Mouse (Mus musculus): ENCODE data around the gene Smim4. TPM values are rescaled to one million over a fixed set of nuclear protein-coding genes. Genes with fewer than 3 reads are reported as not detected.

Gene Smim4
- polyA plus RNA-seq, 1 experiment, result 17.1 TPM

- Histone ChIP-seq H3K9ac (ENCODE audit: low read depth, poor library complexity, severe bottlenecking) (no peak overlapping the region), H3K4me1 (ENCODE audit: control insufficient read depth, insufficient read depth, low read length) (no peaks in the 10 kb centered on the region), H3K27ac (ENCODE audit: insufficient read depth, low read length) (no peak overlapping the region), H3K9me3 (replicated peaks; ENCODE audit: control insufficient read depth, insufficient read depth, low read length, poor library complexity, severe bottlenecking) (no peaks in the 10 kb centered on the region), H3K27me3 (ENCODE audit: control insufficient read depth, insufficient read depth, low read length, poor library complexity, severe bottlenecking) (no peaks in the 10 kb centered on the region), H3K4me3 (ENCODE audit: low read depth, low read length) (no peak overlapping the region), H3K36me3 (ENCODE audit: control insufficient read depth, insufficient read depth, low read length, poor library complexity, severe bottlenecking) (peaks cover 27% of the 10 kb centered on the region)
- TF ChIP-seq EP300 (IDR thresholded peaks at IDR 0.05; ENCODE audit: insufficient read depth, low read depth, low read length), result no peak
- TF ChIP-seq CTCF (IDR thresholded peaks at IDR 0.05; ENCODE audit: low read depth, low read length), result no peak
- no peak for TF ChIP-seq POLR2A (IDR thresholded peaks at IDR 0.05; ENCODE audit: insufficient read depth, low read length)
Observed at GRCm38 (mm10) chr14:31114011-31114410, 14.7 kb downstream of the Smim4 start.

GRCm38 (mm10) chr14:31112187-31112586 lies 16.6 kb downstream of the Smim4 start:
- Histone ChIP-seq H3K4me3 (ENCODE audit: low read depth, low read length) (no peak overlapping the region), H3K4me1 (ENCODE audit: control insufficient read depth, insufficient read depth, low read length) (no peaks in the 10 kb centered on the region), H3K9ac (ENCODE audit: low read depth, poor library complexity, severe bottlenecking) (no peak overlapping the region), H3K27me3 (ENCODE audit: control insufficient read depth, insufficient read depth, low read length, poor library complexity, severe bottlenecking) (no peaks in the 10 kb centered on the region), H3K36me3 (ENCODE audit: control insufficient read depth, insufficient read depth, low read length, poor library complexity, severe bottlenecking) (peaks cover 18% of the 10 kb centered on the region), H3K9me3 (replicated peaks; ENCODE audit: control insufficient read depth, insufficient read depth, low read length, poor library complexity, severe bottlenecking) (no peaks in the 10 kb centered on the region), H3K27ac (ENCODE audit: insufficient read depth, low read length) (no peak overlapping the region)
- TF ChIP-seq POLR2A (IDR thresholded peaks at IDR 0.05; ENCODE audit: insufficient read depth, low read length) (no peak), CTCF (IDR thresholded peaks at IDR 0.05; ENCODE audit: low read depth, low read length) (no peak), EP300 (IDR thresholded peaks at IDR 0.05; ENCODE audit: insufficient read depth, low read depth, low read length) (no peak)

GRCm38 (mm10) chr14:31110613-31111012 lies 18.1 kb downstream of the Smim4 start:
- TF ChIP-seq EP300 (IDR thresholded peaks at IDR 0.05; ENCODE audit: insufficient read depth, low read depth, low read length), result no peak
- TF ChIP-seq POLR2A (IDR thresholded peaks at IDR 0.05; ENCODE audit: insufficient read depth, low read length), result no peak
- no peak for TF ChIP-seq CTCF (IDR thresholded peaks at IDR 0.05; ENCODE audit: low read depth, low read length)
- Histone ChIP-seq H3K27me3 (ENCODE audit: control insufficient read depth, insufficient read depth, low read length, poor library complexity, severe bottlenecking) (no peaks in the 10 kb centered on the region), H3K9ac (ENCODE audit: low read depth, poor library complexity, severe bottlenecking) (no peak overlapping the region), H3K27ac (ENCODE audit: insufficient read depth, low read length) (no peak overlapping the region), H3K4me1 (ENCODE audit: control insufficient read depth, insufficient read depth, low read length) (no peaks in the 10 kb centered on the region), H3K4me3 (ENCODE audit: low read depth, low read length) (no peak overlapping the region), H3K9me3 (replicated peaks; ENCODE audit: control insufficient read depth, insufficient read depth, low read length, poor library complexity, severe bottlenecking) (no peaks in the 10 kb centered on the region), H3K36me3 (ENCODE audit: control insufficient read depth, insufficient read depth, low read length, poor library complexity, severe bottlenecking) (peaks cover 26% of the 10 kb centered on the region)

DNA sequence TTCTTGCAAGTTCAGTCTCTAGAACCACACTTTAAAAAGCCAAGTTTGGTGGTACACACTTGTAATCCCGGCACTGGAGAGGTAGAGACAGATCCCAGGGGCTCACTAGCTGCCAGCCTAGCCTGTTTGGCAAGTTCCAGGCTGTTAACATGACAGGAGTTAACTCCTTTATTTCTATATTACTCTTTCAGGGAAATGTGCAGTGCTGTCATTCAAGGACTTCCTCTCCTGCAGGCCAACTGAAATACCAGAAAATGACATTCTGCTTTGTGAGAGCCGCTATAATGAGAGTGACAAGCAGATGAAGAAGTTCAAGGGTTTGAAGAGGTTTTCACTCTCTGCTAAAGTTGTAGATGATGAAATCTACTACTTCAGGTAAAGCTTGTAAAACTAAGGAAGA lies 23.6 kb downstream of the Smim4 start:
- Histone ChIP-seq H3K4me3 (ENCODE audit: low read depth, low read length) (no peak overlapping the region), H3K9me3 (replicated peaks; ENCODE audit: control insufficient read depth, insufficient read depth, low read length, poor library complexity, severe bottlenecking) (no peaks in the 10 kb centered on the region), H3K9ac (ENCODE audit: low read depth, poor library complexity, severe bottlenecking) (no peak overlapping the region), H3K36me3 (ENCODE audit: control insufficient read depth, insufficient read depth, low read length, poor library complexity, severe bottlenecking) (peaks cover 23% of the 10 kb centered on the region), H3K27me3 (ENCODE audit: control insufficient read depth, insufficient read depth, low read length, poor library complexity, severe bottlenecking) (no peaks in the 10 kb centered on the region), H3K27ac (ENCODE audit: insufficient read depth, low read length) (no peak overlapping the region), H3K4me1 (ENCODE audit: control insufficient read depth, insufficient read depth, low read length) (no peaks in the 10 kb centered on the region)
- TF ChIP-seq POLR2A (IDR thresholded peaks at IDR 0.05; ENCODE audit: insufficient read depth, low read length), result no peak
- no peak for TF ChIP-seq EP300 (IDR thresholded peaks at IDR 0.05; ENCODE audit: insufficient read depth, low read depth, low read length)
- no peak for TF ChIP-seq CTCF (IDR thresholded peaks at IDR 0.05; ENCODE audit: low read depth, low read length)

- H3K36me3 ChIP-seq (ENCODE audit: control insufficient read depth, insufficient read depth, low read length, poor library complexity, severe bottlenecking), result peaks cover 6% of the 10 kb centered on the region
- TF ChIP-seq POLR2A (IDR thresholded peaks at IDR 0.05; ENCODE audit: insufficient read depth, low read length), result no peak
- no peak for TF ChIP-seq EP300 (IDR thresholded peaks at IDR 0.05; ENCODE audit: insufficient read depth, low read depth, low read length)
- TF ChIP-seq CTCF (IDR thresholded peaks at IDR 0.05; ENCODE audit: low read depth, low read length), result no peak
- no peaks in the 10 kb centered on the region for H3K9me3 ChIP-seq (replicated peaks; ENCODE audit: control insufficient read depth, insufficient read depth, low read length, poor library complexity, severe bottlenecking)
- no peak overlapping the region for H3K9ac ChIP-seq (ENCODE audit: low read depth, poor library complexity, severe bottlenecking)
- no peak overlapping the region for H3K4me3 ChIP-seq (ENCODE audit: low read depth, low read length)
- no peak overlapping the region for H3K27ac ChIP-seq (ENCODE audit: insufficient read depth, low read length)
- H3K4me1 ChIP-seq (ENCODE audit: control insufficient read depth, insufficient read depth, low read length), result no peaks in the 10 kb centered on the region
- H3K27me3 ChIP-seq (ENCODE audit: control insufficient read depth, insufficient read depth, low read length, poor library complexity, severe bottlenecking), result no peaks in the 10 kb centered on the region
Observed at GRCm38 (mm10) chr14:31089918-31090317, 38.8 kb downstream of the Smim4 start.

DNA sequence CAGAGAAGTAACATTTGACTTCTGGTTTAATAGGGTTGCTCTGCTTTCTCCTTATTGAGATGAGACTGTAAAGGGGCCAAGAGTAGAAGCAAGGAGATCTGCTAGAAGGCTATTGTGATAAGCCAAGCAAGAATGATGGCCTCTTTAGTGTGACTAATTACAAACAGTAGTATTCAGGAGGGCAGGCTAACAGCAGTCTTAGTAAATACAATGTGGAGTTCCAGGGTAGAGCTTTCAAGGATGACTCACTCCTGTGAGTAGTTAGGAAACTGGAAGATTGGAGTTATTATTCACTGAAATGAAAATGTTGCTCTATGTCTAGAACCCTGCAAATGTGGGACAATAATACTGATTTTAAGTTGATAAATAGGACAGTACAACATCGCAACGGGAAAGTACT lies 40.2 kb downstream of the Smim4 start:
- Histone ChIP-seq H3K4me3 (ENCODE audit: low read depth, low read length) (no peak overlapping the region), H3K36me3 (ENCODE audit: control insufficient read depth, insufficient read depth, low read length, poor library complexity, severe bottlenecking) (peaks cover 9% of the 10 kb centered on the region), H3K27me3 (ENCODE audit: control insufficient read depth, insufficient read depth, low read length, poor library complexity, severe bottlenecking) (no peaks in the 10 kb centered on the region), H3K27ac (ENCODE audit: insufficient read depth, low read length) (no peak overlapping the region), H3K4me1 (ENCODE audit: control insufficient read depth, insufficient read depth, low read length) (no peaks in the 10 kb centered on the region), H3K9me3 (replicated peaks; ENCODE audit: control insufficient read depth, insufficient read depth, low read length, poor library complexity, severe bottlenecking) (no peaks in the 10 kb centered on the region), H3K9ac (ENCODE audit: low read depth, poor library complexity, severe bottlenecking) (no peak overlapping the region)
- TF ChIP-seq POLR2A (IDR thresholded peaks at IDR 0.05; ENCODE audit: insufficient read depth, low read length) (no peak), CTCF (IDR thresholded peaks at IDR 0.05; ENCODE audit: low read depth, low read length) (no peak), EP300 (IDR thresholded peaks at IDR 0.05; ENCODE audit: insufficient read depth, low read depth, low read length) (no peak)
